Mouse (Mus musculus): ENCODE measurements around the gene Cyb5rl. TPM values are rescaled to one million over a fixed set of nuclear protein-coding genes. Genes with fewer than 3 reads are reported as not detected.

The Cyb5rl gene
- polyA plus RNA-seq, 1 experiment = 7.3 TPM

DNA sequence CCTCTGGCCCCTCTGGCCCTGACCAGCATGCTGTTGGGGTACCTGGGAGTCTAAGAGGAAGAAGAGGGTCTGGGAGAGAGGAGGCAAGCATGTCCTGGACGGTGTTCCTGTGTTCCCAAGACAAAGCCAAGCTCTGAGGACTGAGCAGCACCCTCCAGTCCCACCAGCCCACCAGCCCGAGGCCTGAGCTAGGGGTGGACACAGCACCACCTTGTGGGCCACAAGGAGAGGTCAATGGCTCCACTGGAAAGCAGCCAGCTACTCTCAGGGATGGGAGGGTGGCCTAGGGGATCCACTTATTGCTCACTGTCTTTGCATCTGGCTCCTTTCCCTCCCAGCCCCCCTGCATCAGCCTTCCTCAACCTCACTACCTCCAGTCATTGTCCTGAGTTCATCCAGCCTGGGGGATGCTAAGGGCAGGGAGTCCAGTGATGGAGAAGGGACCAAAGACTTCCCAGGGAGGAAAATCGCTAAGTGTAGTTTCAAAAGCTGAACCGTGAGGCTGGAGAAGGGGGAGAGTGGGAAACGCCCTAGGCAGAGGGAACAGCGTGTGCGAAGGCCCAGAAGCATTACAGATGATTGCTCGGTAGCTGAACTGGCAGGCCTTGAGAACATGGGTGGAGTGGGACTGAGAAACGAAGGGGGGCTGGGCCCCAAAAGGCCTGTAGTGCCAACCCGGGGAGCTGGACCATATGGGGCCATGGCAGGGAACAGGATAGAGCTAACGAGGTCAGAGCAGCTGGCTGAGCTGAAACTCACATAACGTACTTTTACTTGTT, 54.6 kb downstream of the Cyb5rl start:
- no peak for TF ChIP-seq GATA1 (IDR thresholded peaks at IDR 0.05; ENCODE audit: low read length)

GRCm38 (mm10) chr4:107124376-107124775, 57.6 kb downstream of the Cyb5rl start:
- TF ChIP-seq GATA1 (IDR thresholded peaks at IDR 0.05; ENCODE audit: low read length) = no peak

- no peak for TF ChIP-seq GATA1 (IDR thresholded peaks at IDR 0.05; ENCODE audit: low read length)
These were observed 58.3 kb downstream of the Cyb5rl start for GRCm38 (mm10) chr4:107125101-107125500.

- TF ChIP-seq GATA1 (IDR thresholded peaks at IDR 0.05; ENCODE audit: low read length) = no peak
These were observed 59.6 kb downstream of the Cyb5rl start for GRCm38 (mm10) chr4:107126389-107126788.

DNA sequence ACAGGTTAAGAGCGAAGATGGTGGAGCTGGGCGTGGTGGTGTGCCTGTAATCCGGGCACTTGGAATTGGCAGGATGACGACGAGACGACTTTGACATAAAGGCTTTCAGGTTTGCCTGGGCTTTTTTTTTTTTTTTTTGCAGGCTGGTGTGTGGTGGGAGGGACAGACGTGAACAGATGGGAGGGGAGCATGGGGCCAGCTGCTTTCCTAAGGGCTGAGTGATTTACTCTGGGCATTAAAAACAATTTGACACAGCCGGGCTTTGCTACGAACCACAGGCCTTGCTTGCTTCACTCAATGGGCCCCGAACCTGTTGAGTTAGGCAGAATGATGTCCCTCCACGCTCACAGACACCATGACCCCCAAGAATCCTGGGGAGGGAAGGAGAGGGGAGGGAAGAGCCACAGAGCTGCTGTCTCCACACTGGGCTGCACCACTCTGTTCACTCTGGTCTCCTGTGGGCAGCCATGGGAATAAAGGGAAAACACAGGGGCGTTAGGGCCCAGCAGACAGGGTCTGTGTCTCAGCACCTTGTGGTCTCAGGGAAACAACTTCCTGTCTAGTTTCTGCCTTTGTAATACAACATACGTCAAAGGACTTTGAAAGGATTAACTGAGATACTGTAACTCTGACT, 60.2 kb downstream of the Cyb5rl start:
- no peak for TF ChIP-seq GATA1 (IDR thresholded peaks at IDR 0.05; ENCODE audit: low read length)

GRCm38 (mm10) chr4:107127901-107128669, 61.3 kb downstream of the Cyb5rl start:
- TF ChIP-seq GATA1 (IDR thresholded peaks at IDR 0.05; ENCODE audit: low read length) = no peak

- no peak for TF ChIP-seq GATA1 (IDR thresholded peaks at IDR 0.05; ENCODE audit: low read length)
These were observed 62.6 kb downstream of the Cyb5rl start for GRCm38 (mm10) chr4:107129373-107129772.

DNA sequence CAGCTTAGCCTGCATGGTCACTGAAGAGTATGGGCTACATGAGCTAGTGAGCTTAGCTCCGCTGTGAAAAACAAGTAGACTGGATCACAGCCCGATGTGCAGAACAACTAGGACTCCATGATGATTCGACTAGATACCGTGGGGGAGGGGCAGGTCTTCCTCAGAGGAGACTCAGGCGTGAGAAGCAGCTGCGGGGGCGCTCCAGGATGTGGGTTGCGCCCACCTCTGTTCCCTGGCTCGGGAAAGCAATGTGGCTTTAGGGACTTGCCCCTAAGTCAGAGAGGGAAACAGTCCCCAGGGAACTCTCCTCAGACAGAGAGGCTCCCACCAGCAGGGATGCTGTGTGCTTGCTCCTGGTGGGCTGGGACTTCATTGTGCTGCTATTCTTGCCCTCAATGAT, 63.7 kb downstream of the Cyb5rl start:
- no peak for TF ChIP-seq GATA1 (IDR thresholded peaks at IDR 0.05; ENCODE audit: low read length)

- no peak for TF ChIP-seq GATA1 (IDR thresholded peaks at IDR 0.05; ENCODE audit: low read length)
These were observed 68.1 kb downstream of the Cyb5rl start for GRCm38 (mm10) chr4:107134891-107135290.

DNA sequence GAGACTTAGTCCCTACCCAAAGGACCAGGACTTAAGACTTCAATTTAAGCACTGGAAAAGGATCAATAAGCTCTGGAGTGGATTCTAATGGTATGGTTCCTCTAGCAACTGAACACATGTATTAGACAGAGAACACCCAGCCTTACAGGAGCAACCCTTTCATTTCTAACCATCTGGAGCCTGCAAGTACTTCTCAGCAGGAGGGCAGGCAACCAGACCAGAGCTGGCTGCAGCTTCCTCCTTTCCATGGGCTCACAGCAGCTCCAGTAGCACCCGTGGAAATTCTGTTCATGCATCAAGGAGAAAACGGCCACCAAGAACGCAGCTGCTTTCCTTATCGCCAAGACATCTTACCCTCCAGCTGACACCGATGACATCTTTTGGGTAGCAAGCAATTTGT, 68.9 kb downstream of the Cyb5rl start:
- TF ChIP-seq GATA1 (IDR thresholded peaks at IDR 0.05; ENCODE audit: low read length) = no peak

DNA sequence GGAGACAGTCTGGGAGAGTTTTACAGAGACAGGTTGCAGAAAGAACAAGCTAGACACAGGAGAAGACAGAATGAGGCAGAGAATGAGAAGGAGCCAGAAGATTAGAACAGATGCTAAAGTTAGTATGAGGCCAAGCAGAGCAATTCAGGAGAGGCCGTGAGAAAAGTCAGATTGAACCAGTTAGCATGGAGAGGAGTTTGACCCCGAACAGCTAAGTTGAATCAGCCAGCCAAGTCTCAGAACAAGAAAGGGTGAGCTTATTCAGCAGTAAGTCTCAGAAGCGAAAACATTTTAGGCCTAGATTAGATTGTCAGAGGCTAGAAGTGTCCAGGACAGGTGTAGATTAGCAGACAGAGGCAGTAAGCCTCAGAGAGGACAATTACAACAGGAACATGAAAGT, 69.7 kb downstream of the Cyb5rl start:
- no peak for TF ChIP-seq GATA1 (IDR thresholded peaks at IDR 0.05; ENCODE audit: low read length)

Other genes with a start within 250 kb of the Cyb5rl start
- gene Ssbp3, start 156.3 kb upstream of the Cyb5rl start, polyA plus RNA-seq (2012) = 478 and 565 TPM in 2 replicates
- gene Mrpl37, start 120 bp upstream of the Cyb5rl start, polyA plus RNA-seq (2012) = 52.5 and 69.3 TPM in 2 replicates
- not detected in 2 replicates for gene Cdcp2, start 29.9 kb downstream of the Cyb5rl start, polyA plus RNA-seq (2012)
- 108 and 158 TPM in 2 replicates for gene Tmem59, start 111.4 kb downstream of the Cyb5rl start, polyA plus RNA-seq (2012)
- 11.8 and 22.3 TPM in 2 replicates for gene Tceanc2, start 112.1 kb downstream of the Cyb5rl start, polyA plus RNA-seq (2012)
- gene Ldlrad1, start 142.2 kb downstream of the Cyb5rl start, polyA plus RNA-seq (2012) = not detected in 2 replicates
- gene Lrrc42, start 186.5 kb downstream of the Cyb5rl start, polyA plus RNA-seq (2012) = 12.4 and 14.1 TPM in 2 replicates
- gene Hspb11, start 186.6 kb downstream of the Cyb5rl start, polyA plus RNA-seq (2012) = 5.4 and 9.6 TPM in 2 replicates
- not detected in 2 replicates for gene Dio1, start 240.2 kb downstream of the Cyb5rl start, polyA plus RNA-seq (2012)
- 10.5 and 15.8 TPM in 2 replicates for gene Yipf1, start 247.4 kb downstream of the Cyb5rl start, polyA plus RNA-seq (2012)

All from G1E-ER4 (cell line).